ENCODE assay signal across 8 mouse cellular contexts in genomic region chr4:59199341-59199740, GRCm38 (mm10). TPM values are rescaled to one million over a fixed set of nuclear protein-coding genes. Genes with fewer than 3 reads are reported as not detected.
DNase-seq lines count a peak whose midpoint lies in the region; ATAC-seq and TF ChIP-seq lines count a peak whose summit lies in the region.

No protein-coding gene starts in this region.

- no peak; a peak in 1 of 4 replicates for TF ChIP-seq EP300 in MEL (IDR thresholded peaks at IDR 0.05; ENCODE audit: low read depth in 1 of 2, low read length in 2 of 2)

- TF ChIP-seq POLR2A in MEL (IDR thresholded peaks at IDR 0.05; ENCODE audit: control insufficient read depth in 1 of 2, insufficient read depth in 1 of 2, low read depth in 1 of 2, low read length in 2 of 2, poor library complexity in 1 of 2), result no peak
- no peak for TF ChIP-seq POLR2A in thymus, adult 2 months (IDR thresholded peaks at IDR 0.05; ENCODE audit: control insufficient read depth, extremely low read depth, insufficient read depth, low read length, poor library complexity)

- peaks cover 0 to 71% of the 10 kb centered on the region in 2 experiments; a peak in 3 of 4 replicates for H3K36me3 ChIP-seq in MEL (ENCODE audit: control insufficient read depth in 1 of 2, insufficient read depth in 2 of 2, low read length in 2 of 2)
- 0 out of 2 replicates have a peak, but pooled peaks cover 4% of the 10 kb centered on the region for H3K36me3 ChIP-seq in liver, embryonic 15.5 days (replicated peaks)
- no peaks in the 10 kb centered on the region for H3K36me3 ChIP-seq in neural tube, embryonic 12.5 days
- H3K36me3 ChIP-seq in thymus, adult 2 months (ENCODE audit: control insufficient read depth, insufficient read depth, low read length), result no peaks in the 10 kb centered on the region

- no peak for TF ChIP-seq RAD21 in MEL (IDR thresholded peaks at IDR 0.05; ENCODE audit: low read depth, low read length)

- H3K9me3 ChIP-seq in MEL (replicated peaks; ENCODE audit: insufficient read depth, low read length), result no peaks in the 10 kb centered on the region
- no peaks in the 10 kb centered on the region for H3K9me3 ChIP-seq in liver, embryonic 15.5 days (replicated peaks)
- H3K9me3 ChIP-seq in neural tube, embryonic 12.5 days, result no peaks in the 10 kb centered on the region

- peak overlapping the region; percentile 21; the same call in 1 of the 2 replicates for H3K27ac ChIP-seq in MEL (ENCODE audit: control insufficient read depth, low read depth, low read length)
- peak overlapping the region; percentile 10; the same call in 1 of the 2 replicates for H3K27ac ChIP-seq in liver, embryonic 15.5 days (replicated peaks)
- H3K27ac ChIP-seq in neural tube, embryonic 12.5 days, result no peak overlapping the region
- peak overlapping the region; percentile 61; the same call in 1 of the 2 replicates for H3K27ac ChIP-seq in thymus, adult 2 months (ENCODE audit: control insufficient read depth, insufficient read depth, low read length)

- peaks cover 28 to 50% of the 10 kb centered on the region in 2 experiments for H3K4me1 ChIP-seq in MEL (ENCODE audit: control insufficient read depth in 1 of 2, insufficient read depth in 2 of 2, low read length in 2 of 2)
- H3K4me1 ChIP-seq in liver, embryonic 15.5 days (replicated peaks), result peaks cover 86% of the 10 kb centered on the region
- H3K4me1 ChIP-seq in neural tube, embryonic 12.5 days, result peaks cover 35% of the 10 kb centered on the region
- peaks cover 42% of the 10 kb centered on the region for H3K4me1 ChIP-seq in thymus, adult 2 months (replicated peaks; ENCODE audit: control insufficient read depth, insufficient read depth, low read length)

- no peak overlapping the region for H3K4me3 ChIP-seq in MEL (ENCODE audit: control insufficient read depth in 1 of 2, insufficient read depth in 1 of 2, low read depth in 2 of 2, low read length in 2 of 2)
- H3K4me3 ChIP-seq in liver, embryonic 15.5 days (replicated peaks), result no peak overlapping the region
- H3K4me3 ChIP-seq in neural tube, embryonic 12.5 days, result no peak overlapping the region
- no peak overlapping the region for H3K4me3 ChIP-seq in thymus, adult 2 months (ENCODE audit: control insufficient read depth, insufficient read depth, low read length)

- peak; percentile 64 for DNase-seq in 3T3-L1 (ENCODE audit: low read depth, low spot score)
- peak; percentile 74 for DNase-seq in MEL (ENCODE audit: low read depth, low spot score)
- peak; percentile 28 for DNase-seq in embryo, embryonic 10.5 days (ENCODE audit: low spot score)
- DNase-seq in heart, adult 8-10 months (ENCODE audit: low spot score), result peak; percentile 43
- peak; percentile 35 for DNase-seq in kidney, adult 18-20 months
- peak; percentile 78 for DNase-seq in thymus, adult 2 months

- no peak for TF ChIP-seq CTCF in MEL (IDR thresholded peaks at IDR 0.05 in 2 of 3, conservative IDR thresholded peaks at IDR 0.05 in 1 of 3; ENCODE audit: control insufficient read depth in 1 of 3, insufficient read depth in 1 of 3, low read depth in 2 of 3, low read length in 3 of 3, poor library complexity in 1 of 3, severe bottlenecking in 1 of 3)
- no peak for TF ChIP-seq CTCF in thymus, adult 2 months (IDR thresholded peaks at IDR 0.05; ENCODE audit: borderline replicate concordance, control insufficient read depth, extremely low read depth, insufficient read depth, low read length, poor library complexity)

- 26% methylated on average over 8 of the region's 8 CpGs for WGBS in liver, embryonic 15.5 days (ENCODE audit: insufficient replicate concordance)
- WGBS in neural tube, embryonic 12.5 days, result 43% methylated on average over 8 of the region's 8 CpGs
- 20% methylated on average over 8 of the region's 8 CpGs for WGBS in thymus, adult 2 months

- ATAC-seq in liver, embryonic 15.5 days (ENCODE audit: insufficient read depth), result 0 out of 2 replicates have a peak, but pooled peaks have one; percentile 31
- peak; percentile 67 for ATAC-seq in neural tube, embryonic 12.5 days (ENCODE audit: low FRiP score, low read depth)

- H3K9ac ChIP-seq in MEL (ENCODE audit: control insufficient read depth, low read depth, low read length, poor library complexity, severe bottlenecking), result no peak overlapping the region
- H3K9ac ChIP-seq in liver, embryonic 15.5 days, result no peak overlapping the region
- H3K9ac ChIP-seq in neural tube, embryonic 12.5 days, result no peak overlapping the region

- peak overlapping the region; percentile 27; the same call in 1 of the 2 replicates for H3K4me2 ChIP-seq in liver, embryonic 15.5 days
- no peak overlapping the region for H3K4me2 ChIP-seq in neural tube, embryonic 12.5 days (replicated peaks)

- H3K27me3 ChIP-seq in MEL (ENCODE audit: control insufficient read depth in 1 of 2, insufficient read depth in 2 of 2, low read length in 2 of 2), result no peaks in the 10 kb centered on the region
- H3K27me3 ChIP-seq in liver, embryonic 15.5 days, result no peaks in the 10 kb centered on the region
- no peaks in the 10 kb centered on the region for H3K27me3 ChIP-seq in neural tube, embryonic 12.5 days (replicated peaks)
- no peaks in the 10 kb centered on the region for H3K27me3 ChIP-seq in thymus, adult 2 months (ENCODE audit: control insufficient read depth, insufficient read depth, low read length)

- H3K79me2 ChIP-seq in MEL (ENCODE audit: control insufficient read depth, insufficient read depth, low read length, poor library complexity), result peaks cover 83% of the 10 kb centered on the region

TF ChIP-seq in MEL, 35 proteins besides CTCF, POLR2A, EP300 and RAD21:
- TF ChIP-seq USF1 (IDR thresholded peaks at IDR 0.05; ENCODE audit: low read depth, low read length) (peak; percentile 88), ZKSCAN1 (IDR thresholded peaks at IDR 0.05; ENCODE audit: low read depth, low read length) (no peak), MAX (IDR thresholded peaks at IDR 0.05; ENCODE audit: low read length) (peak; percentile 97), NRF1 (IDR thresholded peaks at IDR 0.05; ENCODE audit: insufficient read depth, low read depth, low read length, poor library complexity, severe bottlenecking) (no peak), MYC (IDR thresholded peaks at IDR 0.05; ENCODE audit: low read depth, low read length) (peak; percentile 95), ELF1 (IDR thresholded peaks at IDR 0.05; ENCODE audit: low read depth, low read length) (peak; percentile 75), TAL1 (IDR thresholded peaks at IDR 0.05; ENCODE audit: low read length) (no peak), MXI1 (IDR thresholded peaks at IDR 0.05; ENCODE audit: low read depth, low read length) (peak; percentile 88), POLR2AphosphoS2 (IDR thresholded peaks at IDR 0.05; ENCODE audit: low read length) (no peak), MAFK (IDR thresholded peaks at IDR 0.05; ENCODE audit: borderline replicate concordance, low read depth, low read length) (no peak), SIN3A (IDR thresholded peaks at IDR 0.05; ENCODE audit: low read length) (peak; percentile 85), USF2 (IDR thresholded peaks at IDR 0.05; ENCODE audit: borderline replicate concordance in 1 of 2, insufficient read depth in 1 of 2, low read depth in 1 of 2, low read length in 2 of 2) (0 out of 4 replicates have a peak, but pooled peaks of 1 of the 2 experiments have one; percentile 49), BHLHE40 (IDR thresholded peaks at IDR 0.05; ENCODE audit: borderline replicate concordance, low read depth, low read length) (0 out of 2 replicates have a peak, but pooled peaks have one; percentile 16), ETS1 (IDR thresholded peaks at IDR 0.05; ENCODE audit: low read depth, low read length) (peak; percentile 85), HCFC1 (IDR thresholded peaks at IDR 0.05; ENCODE audit: low read depth, low read length) (peak; percentile 29; the same call in 1 of the 2 replicates)

RNA-seq across cellular contexts. Expression of gene Ugcg, which starts 10.3 kb away (rescaled TPM):
- total RNA-seq in MEL (2012; rRNA removed), result 39.1 and 45.4 TPM in 2 replicates
- 10 to 100 TPM in 1 of 2 experiments, not detected in 1; 30.8 TPM for polyA plus RNA-seq in MEL (2012; ENCODE audit: insufficient read depth in 1 of 2, insufficient read length in 2 of 2, low read depth in 1 of 2, low replicate concordance in 2 of 2, missing spikeins in 1 of 2)
- total RNA-seq in heart, adult 8-10 months (2022), result 10 to 100 TPM; 11.7 to 14.2 (median 13.5) TPM
- 5.0 and 5.6 TPM in 2 replicates for polyA plus RNA-seq in liver, embryonic 15.5 days (2015; fragmentation: Nextera tagmentation; extraction: Ambion mirVana)
- 15.5 and 15.8 TPM in 2 replicates for polyA plus RNA-seq in neural tube, embryonic 12.5 days (2016; fragmentation: Nextera tagmentation; extraction: Ambion mirVana)
- polyA plus RNA-seq in thymus, adult 2 months (2012; rRNA removed), result 47.0 and 84.3 TPM in 2 replicates

Comparison
In these comparisons a context has a peak if more than half of its experiments do, and no peak if none do; other contexts are left out.
1. DNase-seq: peak in every context shown above with its lines; median percentile 78 in thymus, adult 2 months; 74 in MEL; 64 in 3T3-L1; 43 in heart, adult 8-10 months; 35 in kidney, adult 18-20 months; 28 in embryo, embryonic 10.5 days.